Mouse (Mus musculus): ENCODE data around the gene Zfp747. TPM values are rescaled to one million over a fixed set of nuclear protein-coding genes. Genes with fewer than 3 reads are reported as not detected.
"Not testable (repeated sequence)": the region's sequence is repeated elsewhere in the genome, so short reads cannot be mapped to it uniquely, and the experiment has no call there.

Gene Zfp747
- polyA plus RNA-seq, 1 experiment from 2014 or later = 1.8 TPM

DNA sequence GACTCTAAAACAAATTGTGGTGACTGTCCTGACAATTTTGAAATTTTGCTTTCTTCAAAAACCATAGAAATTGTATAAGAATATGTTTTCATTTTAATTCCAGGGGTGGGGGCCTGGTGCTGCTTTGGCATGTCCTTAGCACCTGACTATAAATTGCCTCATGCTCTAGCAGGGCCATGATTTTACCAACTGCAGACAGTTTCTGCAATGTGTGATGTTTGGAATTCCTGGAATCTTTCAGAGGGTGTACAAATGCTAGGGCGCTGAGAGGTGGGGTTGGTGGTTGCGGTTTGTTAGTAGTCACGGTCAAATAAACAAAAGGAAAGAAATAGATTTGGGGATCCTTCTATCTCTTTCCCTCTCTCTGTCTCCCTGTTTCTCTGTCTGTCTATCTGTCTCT lies 9.6 kb downstream of the Zfp747 start:
- Histone ChIP-seq H3K4me3 (replicated peaks) (no peak overlapping the region), H3K27ac (replicated peaks) (no peak overlapping the region), H3K27me3 (peaks cover 21% of the 10 kb centered on the region), H3K4me2 (no peak overlapping the region), H3K4me1 (replicated peaks) (peaks cover 11% of the 10 kb centered on the region), H3K9ac (no peak overlapping the region), H3K36me3 (replicated peaks) (no peaks in the 10 kb centered on the region), H3K9me3 (replicated peaks) (no peaks in the 10 kb centered on the region)
- no peak for ATAC-seq (ENCODE audit: insufficient read depth)
- WGBS (ENCODE audit: insufficient replicate concordance) = 82% methylated on average over 3 of the region's 3 CpGs

- H3K9me3 ChIP-seq (replicated peaks) = no peaks in the 10 kb centered on the region
- WGBS (ENCODE audit: insufficient replicate concordance) = 64% methylated on average over 4 of the region's 4 CpGs
- no peak overlapping the region for H3K27ac ChIP-seq (replicated peaks)
- peaks cover 9% of the 10 kb centered on the region for H3K4me1 ChIP-seq (replicated peaks)
- ATAC-seq (ENCODE audit: insufficient read depth) = no peak
- H3K4me2 ChIP-seq = no peak overlapping the region
- H3K9ac ChIP-seq = no peak overlapping the region
- H3K27me3 ChIP-seq = peaks cover 26% of the 10 kb centered on the region
- no peaks in the 10 kb centered on the region for H3K36me3 ChIP-seq (replicated peaks)
- no peak overlapping the region for H3K4me3 ChIP-seq (replicated peaks)
Observed at GRCm38 (mm10) chr7:127364166-127364565, 11.7 kb downstream of the Zfp747 start.

- peak overlapping the region; percentile 40; the same call in 1 of the 2 replicates for H3K9ac ChIP-seq
- H3K27ac ChIP-seq (replicated peaks) = no peak overlapping the region
- peak overlapping the region; percentile 27 for H3K4me3 ChIP-seq (replicated peaks)
- peak overlapping the region; percentile 57 for H3K4me2 ChIP-seq
- ATAC-seq (ENCODE audit: insufficient read depth) = no peak
- H3K9me3 ChIP-seq (replicated peaks) = no peaks in the 10 kb centered on the region
- H3K36me3 ChIP-seq (replicated peaks) = no peaks in the 10 kb centered on the region
- H3K4me1 ChIP-seq (replicated peaks) = peaks cover 9% of the 10 kb centered on the region
- WGBS (ENCODE audit: insufficient replicate concordance) = 15% methylated on average over 24 of the region's 24 CpGs
- H3K27me3 ChIP-seq = peaks cover 30% of the 10 kb centered on the region
Observed at GRCm38 (mm10) chr7:127363475-127363921, 12.4 kb downstream of the Zfp747 start.

- not testable (repeated sequence) for H3K27ac ChIP-seq (replicated peaks); H3K4me1 ChIP-seq (replicated peaks); H3K9ac ChIP-seq; H3K9me3 ChIP-seq (replicated peaks); ATAC-seq (ENCODE audit: insufficient read depth); H3K36me3 ChIP-seq (replicated peaks)
- H3K27me3 ChIP-seq = peaks cover 35% of the 10 kb centered on the region
- peak overlapping the region; percentile 33 for H3K4me2 ChIP-seq
- WGBS (ENCODE audit: insufficient replicate concordance) = 20% methylated on average over 13 of the region's 13 CpGs
- peak overlapping the region; percentile 27 for H3K4me3 ChIP-seq (replicated peaks)
Observed at GRCm38 (mm10) chr7:127362418-127362817, 13.4 kb downstream of the Zfp747 start.

- H3K9ac ChIP-seq = no peak overlapping the region
- 43% methylated on average over 13 of the region's 13 CpGs for WGBS (ENCODE audit: insufficient replicate concordance)
- H3K27ac ChIP-seq (replicated peaks) = no peak overlapping the region
- no peaks in the 10 kb centered on the region for H3K9me3 ChIP-seq (replicated peaks)
- no peak overlapping the region for H3K4me2 ChIP-seq
- no peak overlapping the region for H3K4me3 ChIP-seq (replicated peaks)
- H3K4me1 ChIP-seq (replicated peaks) = peaks cover 9% of the 10 kb centered on the region
- no peaks in the 10 kb centered on the region for H3K36me3 ChIP-seq (replicated peaks)
- peak; percentile 64; the same call in 1 of the 2 replicates for ATAC-seq (ENCODE audit: insufficient read depth)
- peaks cover 35% of the 10 kb centered on the region for H3K27me3 ChIP-seq
Observed at GRCm38 (mm10) chr7:127361449-127361848, 14.4 kb downstream of the Zfp747 start.

DNA sequence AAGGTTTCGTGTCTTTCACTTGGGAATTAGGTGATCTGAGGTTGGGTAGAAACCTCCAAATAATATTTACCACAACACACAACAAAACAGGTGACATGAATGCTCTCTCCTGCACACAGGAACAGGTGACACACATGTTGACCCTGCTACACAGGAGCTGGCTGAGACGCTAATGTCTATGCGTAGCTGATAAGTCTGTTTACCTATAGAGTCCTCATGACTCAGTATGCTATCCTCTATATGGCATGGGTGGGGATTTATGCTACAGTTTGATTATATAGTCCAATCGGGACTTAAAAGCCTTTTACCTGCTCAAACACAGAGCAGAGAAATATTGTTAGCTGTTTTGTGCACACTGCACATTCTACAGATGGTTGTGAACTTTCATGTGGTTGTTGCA lies 15.6 kb downstream of the Zfp747 start:
- Histone ChIP-seq H3K4me2 (no peak overlapping the region), H3K9ac (no peak overlapping the region), H3K27ac (replicated peaks) (no peak overlapping the region), H3K36me3 (replicated peaks) (no peaks in the 10 kb centered on the region), H3K9me3 (replicated peaks) (no peaks in the 10 kb centered on the region), H3K4me1 (replicated peaks) (peaks cover 9% of the 10 kb centered on the region), H3K4me3 (replicated peaks) (no peak overlapping the region), H3K27me3 (peaks cover 31% of the 10 kb centered on the region)
- WGBS (ENCODE audit: insufficient replicate concordance) = 47% methylated on average over 4 of the region's 4 CpGs
- ATAC-seq (ENCODE audit: insufficient read depth) = no peak

DNA sequence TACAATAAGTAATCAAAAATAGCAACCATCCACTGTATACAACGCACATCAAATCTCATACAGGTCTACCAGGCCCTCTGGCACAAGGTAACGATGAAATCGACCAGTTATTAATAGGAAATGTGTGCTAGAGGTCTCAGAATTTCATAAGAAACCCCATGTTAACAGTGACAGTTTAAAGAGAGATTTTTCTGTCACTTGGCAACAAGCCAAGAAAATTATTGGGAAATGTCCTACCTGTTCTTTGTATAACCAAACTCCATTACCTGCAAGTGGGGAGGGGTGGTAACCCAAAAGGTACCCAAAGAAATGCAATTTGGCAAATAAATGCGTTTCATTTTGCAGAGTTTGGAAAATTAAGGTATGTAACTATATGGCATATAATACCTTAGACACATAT lies 17.4 kb downstream of the Zfp747 start:
- peaks cover 6% of the 10 kb centered on the region for H3K4me1 ChIP-seq (replicated peaks)
- no peak overlapping the region for H3K4me3 ChIP-seq (replicated peaks)
- peaks cover 20% of the 10 kb centered on the region for H3K27me3 ChIP-seq
- H3K4me2 ChIP-seq = no peak overlapping the region
- H3K36me3 ChIP-seq (replicated peaks) = no peaks in the 10 kb centered on the region
- H3K9ac ChIP-seq = no peak overlapping the region
- ATAC-seq (ENCODE audit: insufficient read depth) = no peak
- no peak overlapping the region for H3K27ac ChIP-seq (replicated peaks)
- WGBS (ENCODE audit: insufficient replicate concordance) = 54% methylated on average over 4 of the region's 4 CpGs
- no peaks in the 10 kb centered on the region for H3K9me3 ChIP-seq (replicated peaks)

- H3K27me3 ChIP-seq = peaks cover 16% of the 10 kb centered on the region
- H3K4me2 ChIP-seq = no peak overlapping the region
- peaks cover 3% of the 10 kb centered on the region; the same call in 1 of the 2 replicates for H3K4me1 ChIP-seq (replicated peaks)
- no peak overlapping the region for H3K27ac ChIP-seq (replicated peaks)
- no peak overlapping the region for H3K9ac ChIP-seq
- 49% methylated on average over 2 of the region's 2 CpGs for WGBS (ENCODE audit: insufficient replicate concordance)
- H3K36me3 ChIP-seq (replicated peaks) = no peaks in the 10 kb centered on the region
- no peak for ATAC-seq (ENCODE audit: insufficient read depth)
- H3K9me3 ChIP-seq (replicated peaks) = no peaks in the 10 kb centered on the region
- H3K4me3 ChIP-seq (replicated peaks) = no peak overlapping the region
Observed at GRCm38 (mm10) chr7:127357871-127358270, 18.0 kb downstream of the Zfp747 start.

DNA sequence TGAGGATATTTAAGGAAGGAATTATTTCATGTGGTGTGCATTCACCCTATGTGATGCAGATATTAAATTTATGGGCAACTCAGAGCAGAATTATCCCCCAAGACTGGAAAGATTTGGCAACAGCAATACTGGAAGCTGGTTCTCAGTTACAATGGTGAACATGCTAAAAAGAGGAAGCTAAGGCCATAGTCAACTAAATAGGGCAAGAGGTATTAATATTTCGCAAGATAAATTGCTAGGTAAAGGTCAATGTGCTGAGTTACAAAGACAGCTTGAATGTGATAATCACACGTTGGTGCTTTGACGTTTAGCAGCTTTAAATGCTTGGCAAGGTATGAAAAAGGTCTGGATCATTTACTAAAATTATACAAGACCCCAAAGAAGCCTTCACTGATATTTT lies 20.1 kb downstream of the Zfp747 start:
- H3K4me1 ChIP-seq (replicated peaks) = no peaks in the 10 kb centered on the region
- 40% methylated on average over 3 of the region's 3 CpGs for WGBS (ENCODE audit: insufficient replicate concordance)
- no peaks in the 10 kb centered on the region for H3K36me3 ChIP-seq (replicated peaks)
- no peak overlapping the region for H3K27ac ChIP-seq (replicated peaks)
- peaks cover 13% of the 10 kb centered on the region for H3K27me3 ChIP-seq
- no peak overlapping the region for H3K4me2 ChIP-seq
- H3K4me3 ChIP-seq (replicated peaks) = no peak overlapping the region
- ATAC-seq (ENCODE audit: insufficient read depth) = no peak
- no peak overlapping the region for H3K9ac ChIP-seq
- H3K9me3 ChIP-seq (replicated peaks) = no peaks in the 10 kb centered on the region

- 0 out of 2 replicates have a peak, but pooled peaks cover 6% of the 10 kb centered on the region for H3K27me3 ChIP-seq
- H3K27ac ChIP-seq (replicated peaks) = no peak overlapping the region
- ATAC-seq (ENCODE audit: insufficient read depth) = no peak
- peaks cover 7% of the 10 kb centered on the region for H3K4me1 ChIP-seq (replicated peaks)
- H3K9ac ChIP-seq = no peak overlapping the region
- H3K4me3 ChIP-seq (replicated peaks) = no peak overlapping the region
- no peaks in the 10 kb centered on the region for H3K9me3 ChIP-seq (replicated peaks)
- 39% methylated on average over 5 of the region's 5 CpGs for WGBS (ENCODE audit: insufficient replicate concordance)
- no peaks in the 10 kb centered on the region for H3K36me3 ChIP-seq (replicated peaks)
- no peak overlapping the region for H3K4me2 ChIP-seq
Observed at GRCm38 (mm10) chr7:127351230-127352004, 24.4 kb downstream of the Zfp747 start.

DNA sequence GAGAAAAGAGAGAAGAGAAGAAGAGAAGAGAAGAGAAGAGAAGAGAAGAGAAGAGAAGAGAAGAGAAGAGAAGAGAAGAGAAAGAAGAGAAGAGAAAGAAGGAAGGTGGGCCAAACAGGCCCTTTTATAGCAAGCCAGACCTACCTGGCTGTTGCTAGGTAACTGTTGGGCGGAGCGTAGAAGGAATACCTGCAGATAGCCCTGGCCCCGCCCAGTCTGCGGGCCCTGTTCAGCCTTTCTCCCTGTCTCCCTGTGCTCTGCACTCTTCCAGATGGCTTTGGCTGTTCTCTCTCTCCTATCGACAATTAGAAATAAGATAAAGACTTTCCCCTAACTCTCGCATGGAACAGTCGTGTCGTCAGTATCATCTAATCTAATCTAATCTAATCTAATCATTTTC lies 29.2 kb downstream of the Zfp747 start:
- Histone ChIP-seq H3K9me3 (replicated peaks) (no peaks in the 10 kb centered on the region), H3K4me3 (replicated peaks) (peak overlapping the region; percentile 82; the same call in 1 of the 2 replicates), H3K9ac (no peak overlapping the region), H3K4me1 (replicated peaks) (peaks cover 46% of the 10 kb centered on the region), H3K27ac (replicated peaks) (no peak overlapping the region; the same call in 1 of the 2 replicates), H3K27me3 (peaks cover 6% of the 10 kb centered on the region; the same call in 1 of the 2 replicates), H3K36me3 (replicated peaks) (peaks cover 13% of the 10 kb centered on the region; the same call in 1 of the 2 replicates), H3K4me2 (peak overlapping the region; percentile 99)
- no peak for ATAC-seq (ENCODE audit: insufficient read depth)
- 19% methylated on average over 8 of the region's 8 CpGs for WGBS (ENCODE audit: insufficient replicate concordance)

Data from liver, embryonic 15.5 days (tissue).